Mouse (Mus musculus) liver, adult 2 months (tissue): ENCODE data around the gene Rnf121. TPM values are rescaled to one million over a fixed set of nuclear protein-coding genes. Genes with fewer than 3 reads are reported as not detected.
A peak's percentile ranks its signal among the peaks of the same experiment; 100 is the strongest.

Source experiments
- DNase-seq: peaks from one replicate; pipeline ENCODE4 v3.0.0-alpha.2; 2011; ENCODE audit warnings: low read depth, low spot score; ENCODE audit errors: extremely low read depth
- H3K27ac ChIP-seq: fragments of 200-500 bp; replicated peaks from 2 replicates; pipeline ENCODE4 v1.5.1; 2012; ENCODE audit warnings: low read depth, mild to moderate bottlenecking, control low read depth, inconsistent platforms, low read length; ENCODE audit not compliant: insufficient read depth
- H3K27me3 ChIP-seq: fragments of 200-500 bp; 2 replicates; pipeline ENCODE4 v1.6.1; 2012; ENCODE audit warnings: mild to moderate bottlenecking, moderate library complexity, low read length, inconsistent platforms; ENCODE audit not compliant: control insufficient read depth, insufficient read depth
- H3K36me3 ChIP-seq: fragments of 200-500 bp; 2 replicates; pipeline ENCODE4 v1.6.1; 2012; ENCODE audit warnings: low read length, inconsistent platforms; ENCODE audit not compliant: control insufficient read depth, insufficient read depth
- H3K4me1 ChIP-seq: fragments of 200-500 bp; 2 replicates; pipeline ENCODE4 v1.6.1; 2011; ENCODE audit warnings: low read length; ENCODE audit not compliant: control insufficient read depth, insufficient read depth
- H3K4me3 ChIP-seq: fragments of 200-500 bp; 2 replicates; pipeline ENCODE4 v1.5.1; 2011; ENCODE audit warnings: low read depth, mild to moderate bottlenecking, control low read depth, low read length, moderate library complexity; ENCODE audit not compliant: insufficient read depth
- H3K79me2 ChIP-seq: fragments of 200-500 bp; 2 replicates; pipeline ENCODE4 v1.6.1; 2012; ENCODE audit warnings: inconsistent platforms, mild to moderate bottlenecking, low read length, moderate library complexity; ENCODE audit not compliant: control insufficient read depth, insufficient read depth
- H3K9ac ChIP-seq: fragments of 200-500 bp; 2 replicates; pipeline ENCODE4 v1.6.1; 2012; ENCODE audit warnings: low read depth, mild to moderate bottlenecking, control low read depth, inconsistent platforms, low read length
- CTCF ChIP-seq: fragments of 200-500 bp; IDR thresholded peaks from 2 replicates; pipeline ENCODE4 v1.5.1; 2011; ENCODE audit warnings: low read depth, low read length, control low read depth
- POLR2A ChIP-seq: fragments of 200-500 bp; IDR thresholded peaks from 2 replicates; pipeline ENCODE4 v1.6.1; 2011; ENCODE audit warnings: low read length, control low read depth; ENCODE audit not compliant: insufficient read depth; ENCODE audit errors: extremely low read depth
- WGBS: fragments of 180-500 bp; shearing (Covaris S2); methylation state at CpG from one replicate; pipeline ENCODE4 v1.1.7; 2018; 5-methylcytosine and 5-hydroxymethylcytosine counted together
- polyA plus RNA-seq: library from polyadenylated mRNA; depleted of rRNA; stranded (reverse); fragments of >200 nt; gene quantifications from 2 replicates; pipeline ENCODE4 v1.2.3, GENCODE M21; 2012; rRNA removed
- total RNA-seq: library from RNA; depleted of rRNA; stranded (reverse); fragments of >200 nt; gene quantifications from 2 replicates; pipeline ENCODE4 v1.2.3, GENCODE M21; 2014; rRNA removed

Gene Rnf121
- total RNA-seq: 16.2 and 17.1 TPM in 2 replicates
- 18.3 and 21.1 TPM in 2 replicates for polyA plus RNA-seq

DNA sequence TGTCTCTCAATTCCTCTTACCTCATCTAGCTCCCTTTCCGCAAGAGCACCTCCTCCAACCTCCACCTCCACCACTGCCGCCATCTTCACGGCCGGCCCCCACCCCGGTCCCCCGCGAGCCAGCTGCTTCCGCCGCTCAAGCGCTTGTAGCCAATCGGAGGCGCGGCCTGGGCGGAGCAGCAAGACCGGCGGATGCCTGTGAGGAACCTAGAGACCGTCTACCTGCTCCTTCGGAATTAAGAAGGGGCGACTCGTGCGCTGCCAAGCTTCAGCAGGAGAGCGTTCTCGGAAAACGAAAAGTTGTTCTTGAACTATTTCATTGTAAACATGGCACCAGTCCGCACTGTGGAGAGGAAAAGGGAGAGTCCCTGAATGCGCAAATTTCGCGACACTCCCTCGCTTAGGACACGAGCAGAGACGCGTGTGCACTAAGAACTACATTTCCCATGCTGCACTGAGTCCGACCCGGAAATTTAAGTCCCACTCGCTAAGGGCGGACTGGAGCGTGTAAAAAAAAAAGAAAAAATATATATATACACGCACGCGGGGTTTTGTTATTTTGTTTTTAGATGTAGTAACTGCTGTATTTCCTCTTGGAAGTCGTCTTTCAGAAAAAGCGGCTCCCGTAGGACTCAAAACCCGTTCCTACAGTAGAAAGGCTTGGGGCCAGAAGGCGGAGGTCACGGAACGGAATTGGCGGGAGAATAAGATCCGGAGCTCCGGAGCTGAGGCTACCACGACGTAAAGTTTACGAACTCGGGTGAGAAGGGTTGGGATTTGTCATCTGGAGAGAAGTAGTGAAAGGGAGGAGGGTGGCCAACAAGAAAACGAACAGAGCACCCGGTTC, at the start of gene Rnf121, which contains the start of the genes Xndc1 and Xntrpc:
Rnf121 (minus strand) TSS at position 424 of the 846 bp plus-strand sequence.
Xndc1 (plus strand) TSS at position 466 of the 846 bp plus-strand sequence.
Xntrpc (plus strand) TSS at position 668 of the 846 bp plus-strand sequence.
- WGBS: under 1% methylated on average over 56 of the region's 56 CpGs
- Histone ChIP-seq H3K27me3 (no peaks in the 10 kb centered on the region), H3K4me3 (peak within 1 kb of the TSS; percentile 61), H3K4me1 (peaks cover 27% of the 10 kb centered on the region), H3K79me2 (peaks cover 14% of the 10 kb centered on the region; the same call in 1 of the 2 replicates), H3K9ac (peak within 1 kb of the TSS; percentile 70), H3K27ac (peak within 1 kb of the TSS; percentile 72), H3K36me3 (no peaks in the 10 kb centered on the region)
- peak; percentile 91 for DNase-seq
- TF ChIP-seq CTCF: no peak
- peak; percentile 59; the same call in 1 of the 2 replicates for TF ChIP-seq POLR2A

DNA sequence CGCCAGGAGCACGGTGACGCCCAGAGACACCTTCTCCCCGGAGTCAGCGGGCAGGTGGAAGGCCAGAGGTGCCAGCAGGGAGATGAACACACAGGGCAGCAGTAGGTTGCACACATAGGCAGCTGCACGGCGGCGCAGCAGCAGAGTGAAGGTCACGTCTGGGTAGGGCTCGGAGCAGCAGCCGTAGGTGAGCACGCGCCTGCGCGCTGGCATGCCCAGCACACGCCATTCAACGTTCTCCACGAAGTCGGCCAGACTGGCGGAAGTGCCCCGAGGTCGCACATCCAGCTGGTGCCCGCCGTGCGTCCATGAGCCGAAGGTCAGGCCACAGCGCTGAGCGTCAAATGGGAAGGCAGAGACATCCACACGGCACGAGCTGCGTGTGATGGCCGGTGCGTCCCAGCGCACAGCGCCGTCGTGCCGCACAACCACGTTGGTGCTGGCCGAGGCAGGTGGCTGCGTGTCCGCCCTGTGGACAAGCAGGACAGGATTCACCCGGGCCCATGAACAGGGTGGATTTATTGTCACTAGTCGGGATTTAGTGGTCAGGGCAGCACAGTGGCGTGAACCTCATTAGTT, 48.0 kb upstream of the Rnf121 start:
- no peaks in the 10 kb centered on the region for H3K27me3 ChIP-seq
- WGBS: 62% methylated on average over 45 of the region's 45 CpGs
- no peak overlapping the region for H3K9ac ChIP-seq
- DNase-seq: no peak
- no peak overlapping the region for H3K27ac ChIP-seq
- no peaks in the 10 kb centered on the region for H3K79me2 ChIP-seq
- H3K36me3 ChIP-seq: no peaks in the 10 kb centered on the region
- H3K4me3 ChIP-seq: no peak overlapping the region
- no peaks in the 10 kb centered on the region for H3K4me1 ChIP-seq
- TF ChIP-seq CTCF (no peak), POLR2A (no peak)

DNA sequence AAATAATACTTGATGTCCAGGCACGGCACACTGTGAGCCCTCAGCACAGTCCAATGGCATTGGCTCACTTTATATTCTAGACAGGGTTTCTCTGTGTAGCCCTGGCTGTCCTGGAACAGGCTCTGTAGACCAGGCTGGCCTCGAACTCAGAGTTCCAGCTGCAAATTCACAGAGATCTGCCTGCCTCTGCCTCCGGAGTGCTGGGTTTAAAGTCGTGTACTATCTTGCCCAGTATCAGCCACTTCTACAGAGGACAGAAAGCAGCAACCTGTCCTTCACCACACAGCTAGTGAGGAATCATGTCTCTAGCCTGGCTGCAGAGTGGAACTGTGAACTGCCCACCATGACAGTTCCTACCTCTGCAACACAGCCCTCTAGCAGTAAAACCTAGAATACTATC, 44.5 kb upstream of the Rnf121 start:
- H3K36me3 ChIP-seq: no peaks in the 10 kb centered on the region
- TF ChIP-seq POLR2A (no peak), CTCF (no peak)
- no peak overlapping the region for H3K4me3 ChIP-seq
- H3K27ac ChIP-seq: no peak overlapping the region
- peaks cover 5% of the 10 kb centered on the region; the same call in 1 of the 2 replicates for H3K27me3 ChIP-seq
- DNase-seq: no peak
- no peaks in the 10 kb centered on the region for H3K79me2 ChIP-seq
- H3K4me1 ChIP-seq: no peaks in the 10 kb centered on the region
- H3K9ac ChIP-seq: no peak overlapping the region
- 87% methylated on average over 4 of the region's 4 CpGs for WGBS

DNA sequence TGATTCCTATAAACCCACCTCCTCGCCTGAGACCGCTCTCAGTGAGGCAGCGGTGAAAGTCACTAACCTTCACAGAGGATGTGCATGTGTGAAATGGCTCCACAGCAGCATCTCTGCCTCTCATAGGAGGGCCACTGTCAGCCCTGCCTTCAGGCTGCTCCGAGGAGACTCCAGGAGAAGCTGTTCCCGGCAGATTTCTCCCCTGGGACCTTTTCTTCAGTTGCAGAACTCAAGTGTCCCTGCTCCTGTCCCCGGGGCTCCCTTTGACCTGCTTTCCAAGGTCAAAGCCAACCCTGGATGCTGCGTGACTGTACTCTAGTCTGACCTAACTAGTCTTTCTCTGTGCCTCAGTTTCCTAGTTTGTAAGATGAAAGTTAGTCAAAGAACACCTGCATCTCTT, 43.9 kb upstream of the Rnf121 start, which contains the start of gene Art5:
Art5 (minus strand) TSS at position 319 of the 400 bp plus-strand sequence.
- Histone ChIP-seq H3K27ac (no peak within 1 kb of the TSS), H3K4me1 (no peaks in the 10 kb centered on the region), H3K4me3 (no peak within 1 kb of the TSS), H3K9ac (no peak within 1 kb of the TSS), H3K36me3 (no peaks in the 10 kb centered on the region), H3K27me3 (peaks cover 5% of the 10 kb centered on the region; the same call in 1 of the 2 replicates), H3K79me2 (no peaks in the 10 kb centered on the region)
- 90% methylated on average over 7 of the region's 7 CpGs for WGBS
- no peak for TF ChIP-seq POLR2A
- TF ChIP-seq CTCF: no peak
- DNase-seq: no peak

DNA sequence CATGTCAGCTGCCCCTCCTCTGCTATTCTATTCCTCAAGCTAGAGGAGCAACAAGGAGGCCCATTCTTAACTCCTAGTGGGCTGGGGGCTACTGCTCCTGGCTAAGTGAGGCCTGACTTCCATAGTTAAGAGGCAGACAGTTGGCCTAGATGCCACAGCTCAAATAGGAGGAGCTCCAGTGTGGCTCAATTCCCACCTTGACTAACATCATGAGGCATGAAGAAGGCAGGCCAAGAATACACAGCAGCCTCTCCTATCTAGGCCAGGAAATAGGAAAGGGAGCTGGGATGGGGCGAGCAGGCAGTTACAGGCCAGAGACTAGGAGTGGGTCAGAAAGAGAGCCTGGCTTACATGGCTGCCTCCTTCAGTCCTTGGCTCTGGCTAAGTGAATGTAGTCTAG, 42.9 kb upstream of the Rnf121 start:
- no peak overlapping the region for H3K9ac ChIP-seq
- H3K27me3 ChIP-seq: peaks cover 5% of the 10 kb centered on the region; the same call in 1 of the 2 replicates
- TF ChIP-seq CTCF (no peak), POLR2A (no peak)
- no peaks in the 10 kb centered on the region for H3K36me3 ChIP-seq
- no peak overlapping the region for H3K27ac ChIP-seq
- 90% methylated on average over 1 of the region's 1 CpGs for WGBS
- no peak overlapping the region for H3K4me3 ChIP-seq
- no peaks in the 10 kb centered on the region for H3K4me1 ChIP-seq
- DNase-seq: no peak
- no peaks in the 10 kb centered on the region for H3K79me2 ChIP-seq
